Mouse (Mus musculus) erythroblast, embryonic 14.5 days (primary cell): ENCODE data around the gene Krt42. TPM values are rescaled to one million over a fixed set of nuclear protein-coding genes. Genes with fewer than 3 reads are reported as not detected.
"Not testable (repeated sequence)": the region's sequence is repeated elsewhere in the genome, so short reads cannot be mapped to it uniquely, and the experiment has no call there.

Experiments
- H3K27me3 ChIP-seq: 2 replicates; pipeline ENCODE4 v1.6.1; 2012; ENCODE audit warnings: inconsistent platforms; ENCODE audit not compliant: control insufficient read depth
- H3K36me3 ChIP-seq: 2 replicates; pipeline ENCODE4 v1.6.1; 2012; ENCODE audit warnings: mild to moderate bottlenecking, inconsistent platforms; ENCODE audit not compliant: control insufficient read depth
- H3K4me1 ChIP-seq: 2 replicates; pipeline ENCODE4 v1.6.1; 2012; ENCODE audit warnings: inconsistent platforms; ENCODE audit not compliant: control insufficient read depth
- H3K4me3 ChIP-seq: replicated peaks from 2 replicates; pipeline ENCODE3; 2012; ENCODE audit warnings: moderate library complexity, mild to moderate bottlenecking, inconsistent platforms
- H3K9me3 ChIP-seq: 2 replicates; pipeline ENCODE4 v1.6.1; 2012; ENCODE audit warnings: low read length, inconsistent platforms, mixed read lengths; ENCODE audit not compliant: control insufficient read depth
- GATA1 ChIP-seq: IDR thresholded peaks from 2 replicates; pipeline ENCODE4 v1.6.1; 2012; ENCODE audit warnings: low read length, inconsistent platforms, mixed read lengths
- TAL1 ChIP-seq: IDR thresholded peaks from 3 replicates; pipeline ENCODE4 v1.6.1; 2012; ENCODE audit warnings: low read length, inconsistent platforms, mixed read lengths
- polyA plus RNA-seq: library from polyadenylated mRNA; stranded (reverse); fragments of >175 nt; gene quantifications from 2 replicates; pipeline ENCODE4 v1.2.3, GENCODE M21; 2012

The Krt42 gene
- 0.04 TPM in 1 of 2 replicates, not detected in the other for polyA plus RNA-seq

GRCm38 (mm10) chr11:100269821-100270332, at the start of gene Krt42:
Krt42 (minus strand) TSS chr11:100269871.
- TF ChIP-seq GATA1 = no peak
- TF ChIP-seq TAL1 = no peak
- Histone ChIP-seq H3K9me3 (no peaks in the 10 kb centered on the region), H3K36me3 (no peaks in the 10 kb centered on the region)

GRCm38 (mm10) chr11:100318529-100319451, 49.1 kb upstream of the Krt42 start:
- Histone ChIP-seq H3K4me1 (peaks cover 53% of the 10 kb centered on the region), H3K9me3 (no peaks in the 10 kb centered on the region), H3K36me3 (peaks cover 29% of the 10 kb centered on the region), H3K4me3 (peak overlapping the region; percentile 89), H3K27me3 (no peaks in the 10 kb centered on the region)
- TF ChIP-seq TAL1 = no peak
- TF ChIP-seq GATA1 = no peak

More at GRCm38 (mm10) chr11:100269821-100270332, at the start of gene Krt42:
- Histone ChIP-seq H3K27me3 (peaks cover 3% of the 10 kb centered on the region; the same call in 1 of the 2 replicates), H3K4me3 (no peak within 1 kb of the TSS), H3K4me1 (no peaks in the 10 kb centered on the region)

GRCm38 (mm10) chr11:100317826-100318380, 48.2 kb upstream of the Krt42 start:
- no peak for TF ChIP-seq TAL1
- TF ChIP-seq GATA1 = peak; percentile 100
- Histone ChIP-seq H3K36me3 (peaks cover 27% of the 10 kb centered on the region), H3K9me3 (no peaks in the 10 kb centered on the region), H3K27me3 (no peaks in the 10 kb centered on the region), H3K4me1 (peaks cover 53% of the 10 kb centered on the region), H3K4me3 (peak overlapping the region; percentile 89)

GRCm38 (mm10) chr11:100315439-100315838, 45.8 kb upstream of the Krt42 start:
- H3K27me3 ChIP-seq = peaks cover 6% of the 10 kb centered on the region
- H3K4me3 ChIP-seq = no peak overlapping the region
- TF ChIP-seq GATA1 (no peak), TAL1 (no peak)
- H3K9me3 ChIP-seq = no peaks in the 10 kb centered on the region
- H3K4me1 ChIP-seq = peaks cover 36% of the 10 kb centered on the region
- H3K36me3 ChIP-seq = peaks cover 2% of the 10 kb centered on the region

GRCm38 (mm10) chr11:100313424-100313823, 43.8 kb upstream of the Krt42 start:
- TF ChIP-seq GATA1 (no peak), TAL1 (no peak)
- H3K9me3 ChIP-seq = no peaks in the 10 kb centered on the region
- H3K36me3 ChIP-seq = no peaks in the 10 kb centered on the region
- no peak overlapping the region for H3K4me3 ChIP-seq
- peaks cover 25% of the 10 kb centered on the region for H3K4me1 ChIP-seq
- peaks cover 6% of the 10 kb centered on the region for H3K27me3 ChIP-seq

- Histone ChIP-seq H3K4me3 (no peak overlapping the region), H3K9me3 (no peaks in the 10 kb centered on the region), H3K36me3 (no peaks in the 10 kb centered on the region), H3K27me3 (peaks cover 6% of the 10 kb centered on the region), H3K4me1 (peaks cover 13% of the 10 kb centered on the region)
- TF ChIP-seq GATA1 (no peak), TAL1 (no peak)
These were observed 42.5 kb upstream of the Krt42 start for GRCm38 (mm10) chr11:100312096-100312679.

GRCm38 (mm10) chr11:100311656-100312055, 42.0 kb upstream of the Krt42 start:
- no peaks in the 10 kb centered on the region for H3K9me3 ChIP-seq
- H3K4me1 ChIP-seq = peaks cover 8% of the 10 kb centered on the region
- TF ChIP-seq GATA1 = no peak
- no peak for TF ChIP-seq TAL1
- peaks cover 6% of the 10 kb centered on the region for H3K27me3 ChIP-seq
- H3K36me3 ChIP-seq = no peaks in the 10 kb centered on the region
- no peak overlapping the region for H3K4me3 ChIP-seq

GRCm38 (mm10) chr11:100308672-100309071, 39.0 kb upstream of the Krt42 start:
- H3K9me3 ChIP-seq, H3K27me3 ChIP-seq, H3K4me3 ChIP-seq, H3K4me1 ChIP-seq, H3K36me3 ChIP-seq: not testable (repeated sequence)

GRCm38 (mm10) chr11:100307900-100308299, 38.2 kb upstream of the Krt42 start:
- TF ChIP-seq TAL1 = no peak
- TF ChIP-seq GATA1 = no peak
- Histone ChIP-seq H3K27me3 (peaks cover 11% of the 10 kb centered on the region), H3K4me3 (no peak overlapping the region), H3K36me3 (no peaks in the 10 kb centered on the region), H3K9me3 (no peaks in the 10 kb centered on the region), H3K4me1 (no peaks in the 10 kb centered on the region)
